14 mouse cellular contexts compared by ENCODE assay signal in the genomic region with DNA sequence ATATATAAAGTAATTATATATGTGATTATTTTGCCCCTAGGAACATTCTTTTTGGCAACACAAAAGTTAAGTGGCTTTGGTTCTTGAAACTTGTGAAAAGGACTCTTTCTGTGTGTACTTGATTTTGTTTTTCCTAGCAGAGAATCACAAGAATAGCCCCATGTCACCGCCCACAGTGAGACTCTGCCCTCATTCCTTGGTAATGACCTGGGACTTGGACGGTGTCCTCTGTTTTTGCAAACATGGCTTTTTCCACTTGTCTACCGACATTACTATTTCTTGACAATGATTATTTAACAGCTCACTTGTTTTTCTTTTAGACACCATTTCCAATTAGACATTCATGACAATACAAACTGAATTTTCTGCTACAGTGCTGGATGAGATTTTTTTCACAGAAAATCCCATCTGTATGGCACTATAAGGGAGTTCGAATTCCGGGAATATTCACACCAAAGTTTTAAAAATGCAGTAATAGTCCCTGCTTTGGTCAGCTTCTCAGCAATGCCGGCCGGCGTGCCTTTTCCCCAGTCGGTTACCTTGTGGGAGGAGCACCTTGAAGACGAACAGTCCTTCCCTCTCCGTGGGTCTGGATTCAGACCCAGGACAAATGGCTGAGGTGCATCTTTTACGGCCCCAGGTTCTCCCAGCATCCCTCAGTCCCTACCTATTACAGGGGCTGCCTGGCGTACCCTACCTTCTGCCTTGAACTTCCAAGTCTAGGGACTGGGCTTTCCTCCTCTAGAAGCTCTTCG. TPM values are rescaled to one million over a fixed set of nuclear protein-coding genes. Genes with fewer than 3 reads are reported as not detected.
DNase-seq lines count a peak whose midpoint lies in the region; TF ChIP-seq lines count a peak whose summit lies in the region.
"Had no signal": no experiment of that assay in that cellular context is flagged by ENCODE, and none has a peak within 500 bp of the region (broad histone marks: within the 10 kb centered on the region; RNA-seq: fewer than 3 reads in every experiment).

No protein-coding gene starts in this region.

- peak; percentile 66 for DNase-seq in gastrocnemius, adult 18-20 months (ENCODE audit: low spot score)
- DNase-seq in gastrocnemius, postnatal 10 days = no peak
- peak; percentile 18 for DNase-seq in 3T3-L1 (ENCODE audit: low read depth, low spot score)
- DNase-seq in heart, adult 9 months (ENCODE audit: low spot score in 2 of 2) = peak; percentile 23 to 65
- peak; percentile 74 to 86 for DNase-seq in kidney, postnatal 36 days
- no peak for DNase-seq in T-cell, adult 2 months (ENCODE audit: low spot score)
- DNase-seq in left cerebral cortex, adult 2 months (ENCODE audit: extremely low spot score in 1 of 2, low spot score in 2 of 2) = no peak
- no peak for DNase-seq in cerebellum, postnatal 36 days
- DNase-seq: liver, embryonic 13.5 days; spleen, adult 18-20 months had no signal

- H3K27ac ChIP-seq in left cerebral cortex, adult 2 months = no peak overlapping the region
- H3K27ac ChIP-seq: intestine, embryonic 15.5 days; liver, embryonic 13.5 days had no signal

- intact Hi-C loops in left cerebral cortex, adult 2 months (cut with DNase I) = no loop called here

- TF ChIP-seq CTCF in left cerebral cortex, adult 2 months (IDR thresholded peaks at IDR 0.05) = no peak

- H3K4me3 ChIP-seq in left cerebral cortex, adult 2 months = no peak overlapping the region
- H3K4me3 ChIP-seq: intestine, embryonic 15.5 days; liver, embryonic 13.5 days had no signal

RNA-seq across cellular contexts. Expression of gene Pcolce2, which starts 22.4 kb away (rescaled TPM):
- total RNA-seq in gastrocnemius, adult 18-20 months (2021) = 10 to 100 TPM in 1 of 2 experiments, 1 to 10 TPM in 1; 7.6 to 10.6 TPM
- total RNA-seq in gastrocnemius, postnatal 10 days (2021) = 1 to 10 TPM; 7.4 to 9.8 TPM
- total RNA-seq in left cerebral cortex, adult 2 months (2021) = 1 to 10 TPM; 1.4 to 2.1 TPM
- total RNA-seq: common myeloid progenitor, adult 5-6 weeks; hematopoietic stem cell, adult 5-6 weeks; MEL had no signal

RNA-seq across cellular contexts. Expression of gene Paqr9, which starts 55.6 kb away (rescaled TPM):
- 1 to 10 TPM; 2.0 to 3.2 TPM for total RNA-seq in gastrocnemius, adult 18-20 months (2021)
- 1 to 10 TPM; 4.4 to 4.5 TPM for total RNA-seq in gastrocnemius, postnatal 10 days (2021)
- 10 to 100 TPM; 35.8 to 36.2 TPM for total RNA-seq in left cerebral cortex, adult 2 months (2021)

Comparison
In these comparisons a context has a peak if more than half of its experiments do, and no peak if none do; other contexts are left out.
1. DNase-seq: peak in gastrocnemius, adult 18-20 months (single experiment), 3T3-L1 (single experiment), heart, adult 9 months (2 of 2) and kidney, postnatal 36 days (2 of 2); none in gastrocnemius, postnatal 10 days (single experiment), T-cell, adult 2 months (single experiment), left cerebral cortex, adult 2 months (0 of 2) and cerebellum, postnatal 36 days (0 of 2).
2. RNA of gene Paqr9, which starts 55.6 kb away (total RNA-seq): 35.8 to 36.2 TPM in left cerebral cortex, adult 2 months; 4.4 to 4.5 TPM in gastrocnemius, postnatal 10 days and 2.0 to 3.2 TPM in gastrocnemius, adult 18-20 months; every median in the first group is over 4 times any median in the second.